Mouse (Mus musculus) layer of hippocampus, adult 18-20 months (tissue): ENCODE data around the gene Smox. TPM values are rescaled to one million over a fixed set of nuclear protein-coding genes. Genes with fewer than 3 reads are reported as not detected.

Source experiments
- DNase-seq, 2 experiments: peaks; one replicate each; pipeline ENCODE4 v3.0.0; 2022; ENCODE audit warnings: low spot score in 2 of 2
- total RNA-seq, 2 experiments: library from RNA; stranded (reverse); gene quantifications; 2 replicates each; pipeline ENCODE4 v1.2.3; 2021

Smox gene
- total RNA-seq, 2 experiments from 2014 or later: 77.1 to 86.9 TPM

DNA sequence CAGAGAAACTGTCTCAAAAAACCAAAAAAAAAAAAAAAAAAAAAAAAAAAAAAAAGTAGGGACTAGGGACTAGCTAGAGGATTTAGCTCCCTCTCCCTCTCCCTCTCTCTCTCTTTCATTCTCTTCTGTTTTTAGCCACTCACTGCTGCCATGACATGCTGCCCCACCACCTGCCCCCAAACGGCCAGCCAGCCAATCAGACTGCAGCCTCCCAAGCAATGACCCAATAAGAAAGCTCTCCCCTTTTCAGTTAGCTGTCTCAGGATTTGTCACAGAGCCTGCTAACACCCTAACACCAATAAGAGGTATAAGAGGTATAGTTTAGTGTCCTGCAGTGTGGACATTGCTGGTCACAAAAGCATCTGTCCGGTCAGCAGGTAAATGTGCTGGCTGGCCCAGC lies 59.2 kb downstream of the Smox start:
- DNase-seq: no peak

DNA sequence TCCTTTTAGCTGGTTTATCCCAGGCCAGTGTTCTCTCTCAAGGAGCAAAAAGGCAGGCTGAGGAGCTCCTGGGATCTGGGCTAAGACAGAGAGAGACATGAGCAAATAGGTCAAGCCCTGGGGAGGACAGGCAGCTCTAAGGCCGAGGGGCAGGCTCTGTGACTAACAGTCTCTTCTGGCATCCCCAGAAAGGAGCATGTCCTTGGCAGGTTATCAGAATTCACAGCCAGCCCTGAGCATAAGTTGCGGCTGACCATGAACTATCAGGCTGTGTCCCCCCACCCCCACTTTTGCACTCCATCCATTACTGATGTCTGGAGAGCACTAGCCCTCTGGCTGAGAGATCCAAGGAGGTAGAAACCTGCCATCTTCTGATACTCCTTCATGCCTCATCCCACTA lies 59.6 kb downstream of the Smox start:
- no peak for DNase-seq

DNA sequence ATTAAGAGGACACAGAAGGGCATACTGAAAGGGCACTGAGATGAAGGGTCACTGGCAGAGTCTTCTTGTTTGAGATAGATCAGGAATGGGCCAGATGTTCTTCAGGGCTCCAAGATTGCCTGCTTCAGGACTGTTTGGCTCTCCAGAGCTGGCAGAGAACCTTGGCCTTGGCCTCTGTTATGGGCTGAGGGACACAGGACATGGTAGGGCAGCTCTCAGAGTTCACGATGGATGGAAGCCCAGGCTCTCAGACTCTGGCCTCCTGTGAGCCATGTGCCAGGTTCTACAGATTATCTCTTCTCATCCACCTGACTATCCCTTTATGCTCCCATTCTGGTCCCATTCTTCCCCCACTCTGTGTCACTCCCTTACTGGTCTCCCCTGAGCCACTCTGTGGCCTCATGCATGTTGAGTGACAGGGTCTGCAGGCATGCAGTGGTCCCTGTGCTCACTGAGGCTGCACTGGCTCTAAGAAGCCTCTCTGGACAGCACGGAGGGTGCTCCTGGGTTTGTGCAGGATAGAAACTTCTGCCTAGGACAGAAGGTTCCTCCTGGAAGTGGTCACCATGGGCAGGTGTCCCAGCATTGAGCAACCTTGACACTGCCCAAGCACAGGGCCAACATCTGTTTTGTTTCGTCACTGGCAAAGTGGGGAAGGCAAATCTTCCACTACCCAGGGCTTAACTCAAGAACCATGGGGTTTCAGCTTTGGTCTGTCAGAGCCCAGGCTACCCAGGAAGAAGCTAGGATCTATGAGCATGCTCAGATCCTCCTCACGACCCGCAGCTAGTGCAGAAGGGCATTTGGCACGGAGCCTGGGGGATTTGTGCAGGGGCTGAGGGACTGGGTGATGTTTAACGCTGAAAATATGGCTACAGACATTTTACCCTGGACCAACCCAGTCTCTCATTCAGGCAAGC lies 60.7 kb downstream of the Smox start:
- DNase-seq: no peak

DNA sequence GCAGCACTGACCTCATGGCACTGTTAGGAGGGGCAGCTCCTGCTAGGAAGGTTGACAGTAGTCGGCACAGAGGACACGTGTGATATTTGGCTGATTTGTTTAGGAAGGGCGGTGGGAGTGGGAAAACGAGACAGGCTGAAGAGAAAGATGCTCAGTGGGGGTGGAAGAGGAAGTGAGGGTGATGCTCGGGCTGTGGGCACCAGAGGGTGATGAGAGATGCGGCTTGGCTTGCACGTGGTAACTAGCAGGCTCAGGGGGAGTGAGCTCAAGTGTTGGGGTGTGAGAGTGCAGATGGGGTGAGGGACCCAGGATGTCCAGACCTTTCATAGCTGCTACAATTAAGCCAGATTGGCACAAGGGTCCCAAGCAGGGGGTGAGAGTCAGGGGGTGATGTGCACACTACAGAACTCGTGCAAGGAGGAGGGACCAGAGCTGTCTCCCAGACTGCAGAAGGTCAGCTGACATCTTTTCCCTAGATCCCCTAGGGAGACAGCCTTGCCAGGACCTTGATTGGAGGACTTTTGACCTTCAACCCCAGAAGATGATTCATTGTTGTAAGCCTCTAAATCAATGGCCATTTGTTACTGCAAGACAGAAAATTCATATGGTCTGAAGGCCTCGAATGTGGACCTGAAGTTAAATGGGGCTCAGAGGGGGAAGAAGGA lies 61.6 kb downstream of the Smox start:
- no peak for DNase-seq

DNA sequence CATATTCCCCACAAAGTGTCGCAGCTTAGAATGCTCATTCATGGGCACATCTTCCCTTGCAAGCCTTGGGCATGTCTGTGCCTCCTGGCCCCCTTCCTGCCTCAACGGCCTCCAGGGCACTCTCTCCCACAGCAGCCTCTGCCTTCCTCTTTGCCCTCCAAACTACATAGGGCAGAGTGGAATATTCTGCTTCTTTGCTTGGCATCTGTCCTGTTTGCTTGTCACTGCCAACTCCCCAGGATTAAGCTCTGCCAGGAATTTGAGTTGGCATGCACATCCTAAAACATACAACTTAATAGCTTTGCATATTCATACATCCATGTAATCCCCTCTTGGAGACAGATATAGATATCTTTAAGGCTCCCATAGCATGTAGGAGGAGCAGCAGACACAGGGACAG lies 66.6 kb downstream of the Smox start:
- DNase-seq: no peak

DNA sequence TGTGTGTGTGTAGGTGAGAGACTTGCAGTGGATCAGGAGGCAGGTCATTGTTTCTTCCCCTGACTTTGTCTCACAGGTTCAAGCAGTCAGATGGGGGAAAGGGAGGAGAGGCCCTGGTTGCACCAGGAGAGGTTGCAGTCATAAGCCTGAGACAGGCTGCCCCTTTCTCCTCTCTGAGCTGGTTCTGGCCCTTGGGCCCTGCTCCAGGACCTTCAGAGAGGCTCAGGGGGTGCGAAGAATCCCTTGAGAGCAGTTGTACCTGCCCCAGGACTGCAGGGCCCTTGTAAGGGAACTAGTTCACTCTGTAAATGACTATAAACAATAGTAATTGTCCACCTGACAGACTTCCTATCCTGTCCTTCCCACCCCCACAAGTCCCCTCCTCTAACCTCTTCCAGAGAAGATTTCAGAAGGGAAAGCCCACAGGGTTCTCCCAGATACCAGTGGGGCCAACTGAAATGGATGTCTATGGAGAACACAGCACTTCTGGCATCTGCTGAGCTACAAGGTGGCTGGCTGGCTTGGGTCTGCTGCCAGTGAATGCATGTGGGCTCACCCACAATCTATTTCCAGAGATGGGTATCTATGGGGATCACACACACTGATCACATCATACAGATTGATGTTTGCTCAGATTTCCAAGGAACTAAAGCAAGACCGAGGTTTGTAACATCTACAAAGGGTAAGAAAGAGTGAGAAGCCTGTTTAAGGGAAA lies 69.1 kb downstream of the Smox start:
- peak in 1 of 2 experiments; percentile 56 for DNase-seq

DNA sequence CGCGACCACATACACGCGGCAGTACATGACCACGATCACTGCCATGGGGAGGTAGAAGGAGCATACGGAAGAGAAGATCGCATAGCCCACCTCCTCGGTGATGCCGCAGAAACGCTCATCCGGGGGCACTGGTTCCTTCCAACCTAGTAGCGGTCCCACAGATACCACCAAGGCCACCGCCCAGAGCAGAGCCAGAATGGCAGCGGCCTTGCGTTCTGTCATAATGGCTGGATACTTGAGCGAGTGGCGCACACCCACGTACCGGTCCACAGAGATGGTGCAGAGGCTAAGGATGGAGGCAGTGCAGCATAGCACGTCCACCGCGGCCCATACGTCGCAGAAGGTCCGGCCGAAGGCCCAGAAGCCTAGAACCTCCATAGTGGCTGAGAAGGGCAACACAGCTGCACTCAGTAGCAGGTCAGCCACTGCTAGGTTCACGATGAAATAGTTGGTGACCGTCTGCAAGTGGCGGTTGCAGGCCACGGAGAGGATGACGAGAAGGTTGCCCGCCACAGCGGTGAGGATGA lies 70.1 kb downstream of the Smox start:
- DNase-seq: no peak

DNA sequence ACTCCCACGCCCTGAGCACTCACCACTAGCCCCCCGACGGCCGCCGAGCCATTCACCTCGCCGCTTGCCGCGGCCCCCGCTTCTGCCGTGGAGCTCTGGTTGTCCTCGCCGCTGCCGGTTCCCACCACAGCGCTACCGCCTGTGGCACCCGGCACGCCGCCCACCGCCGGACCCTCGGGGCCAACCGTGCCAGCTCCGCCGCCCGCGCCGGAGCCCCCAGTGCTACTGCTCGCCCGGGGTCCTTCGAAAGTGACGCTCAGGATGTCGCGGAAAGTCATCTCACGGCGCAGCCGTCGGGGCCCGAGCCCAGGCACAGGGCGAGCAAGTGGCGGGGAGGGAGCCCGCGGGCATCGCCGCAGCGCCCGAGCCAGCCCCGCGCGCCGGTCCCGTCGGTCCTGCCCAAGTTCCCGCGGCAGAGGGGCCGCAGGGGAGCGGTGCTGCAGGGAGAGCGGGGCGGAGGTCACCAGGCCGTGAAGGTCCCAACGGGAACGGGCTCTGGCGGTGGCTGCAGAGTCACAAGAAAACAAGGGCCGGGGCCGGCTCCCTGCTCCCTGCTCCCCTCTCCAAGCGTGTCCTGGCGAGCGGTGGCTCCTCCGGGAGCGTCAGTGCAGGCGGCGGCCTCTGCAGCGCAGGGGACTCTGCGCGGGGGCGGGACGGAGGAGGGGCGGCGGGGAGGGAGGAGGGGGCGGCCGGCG lies 70.7 kb downstream of the Smox start, which contains the start of gene Adra1d:
Gene Adra1d, minus strand, starts transcription at position 393 of the 695 bp plus-strand sequence.
- no peak for DNase-seq

DNA sequence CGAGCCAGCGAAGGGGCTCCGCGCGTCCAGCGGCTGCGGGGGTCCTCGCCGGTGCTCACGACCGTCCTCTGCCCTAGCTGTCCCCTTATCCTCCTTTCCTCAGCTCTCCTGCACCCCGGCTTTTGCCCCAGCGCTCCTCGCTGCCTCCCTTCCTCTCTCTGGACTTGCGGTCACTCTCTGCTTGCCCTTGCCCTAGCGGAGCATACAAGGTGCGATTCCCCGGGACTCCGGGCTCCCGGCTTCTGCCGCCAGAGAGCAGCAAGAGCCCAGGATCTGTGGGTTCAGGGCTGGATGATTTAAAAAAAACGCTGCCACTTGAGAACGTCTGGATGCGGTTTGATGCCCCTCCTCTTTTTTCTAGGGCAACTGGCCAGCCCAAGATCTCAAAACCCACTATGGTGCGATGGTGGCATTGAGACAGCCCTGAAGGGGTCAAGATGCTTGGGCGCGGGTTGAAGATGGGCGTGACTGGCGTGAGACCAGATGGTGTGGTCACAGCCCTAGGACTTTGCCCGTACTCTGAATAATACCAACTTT lies 71.4 kb downstream of the Smox start:
- peak in 1 of 2 experiments; percentile 83 for DNase-seq

Other genes starting within 250 kb of the Smox start
- gene Pank2, start 229.0 kb upstream of the Smox start, total RNA-seq: 10 to 100 TPM; 51.1 to 60.1 TPM
- gene Rnf24, start 138.6 kb upstream of the Smox start, total RNA-seq: 10 to 100 TPM; 28.8 to 32.3 TPM
- gene Adra1d, start 70.8 kb downstream of the Smox start, total RNA-seq: 100 to 1,000 TPM in 1 of 2 experiments, 10 to 100 TPM in 1; 89.7 to 102 TPM